Mouse (Mus musculus) heart, adult 2 months (tissue): ENCODE data around the gene Set. TPM values are rescaled to one million over a fixed set of nuclear protein-coding genes. Genes with fewer than 3 reads are reported as not detected.

Experiments
- DNase-seq, 2 experiments: peaks; one replicate each; pipeline ENCODE4 v3.0.0; 2021
- H3K27ac ChIP-seq: fragments of 200-600 bp; 2 replicates; pipeline ENCODE4 v1.8.1; 2022
- H3K27me3 ChIP-seq: fragments of 200-500 bp; 2 replicates; pipeline ENCODE4 v1.6.1; 2012; ENCODE audit warnings: mild to moderate bottlenecking, low read length, inconsistent platforms, mixed read lengths; ENCODE audit not compliant: control insufficient read depth, insufficient read depth
- H3K36me3 ChIP-seq: fragments of 200-500 bp; 2 replicates; pipeline ENCODE4 v1.6.1; 2012; ENCODE audit warnings: low read length, inconsistent platforms; ENCODE audit not compliant: control insufficient read depth, insufficient read depth
- H3K4me1 ChIP-seq: fragments of 200-500 bp; 2 replicates; pipeline ENCODE4 v1.6.1; 2011; ENCODE audit warnings: low read length; ENCODE audit not compliant: control insufficient read depth, insufficient read depth
- H3K4me3 ChIP-seq: fragments of 200-600 bp; 2 replicates; pipeline ENCODE4 v1.8.1; 2022
- H3K79me2 ChIP-seq: fragments of 200-500 bp; replicated peaks from 2 replicates; pipeline ENCODE4 v1.6.1; 2012; ENCODE audit warnings: mild to moderate bottlenecking, inconsistent platforms, low read length, moderate library complexity, mixed read lengths; ENCODE audit not compliant: control insufficient read depth, insufficient read depth
- H3K9ac ChIP-seq: fragments of 200-500 bp; 2 replicates; pipeline ENCODE4 v1.6.1; 2012; ENCODE audit warnings: low read depth, mild to moderate bottlenecking, control low read depth, inconsistent platforms, low read length, mixed read lengths
- CTCF ChIP-seq: fragments of 200-600 bp; IDR thresholded peaks from 2 replicates; pipeline ENCODE4 v1.8.1; 2022; ENCODE audit warnings: antibody characterized with exemption, mild to moderate bottlenecking, moderate library complexity
- EP300 ChIP-seq: fragments of 200-500 bp; IDR thresholded peaks from 2 replicates; pipeline ENCODE4 v1.6.1; 2011; ENCODE audit warnings: low read depth, low read length, control low read depth; ENCODE audit not compliant: insufficient read depth
- POLR2A ChIP-seq: fragments of 200-500 bp; IDR thresholded peaks from 2 replicates; pipeline ENCODE4 v1.6.1; 2011; ENCODE audit warnings: mild to moderate bottlenecking, low read depth, low read length, control low read depth; ENCODE audit not compliant: insufficient read depth
- WGBS: fragments of 180-500 bp; shearing (Covaris S2); methylation state at CpG from one replicate; pipeline ENCODE4 v1.1.7; 2018; 5-methylcytosine and 5-hydroxymethylcytosine counted together
- intact Hi-C: fragments of 180-260 bp; cut with DNase I; formaldehyde crosslinking; loops from one replicate; pipeline ENCODE4 v1.15.1; 2025
- polyA plus RNA-seq: library from polyadenylated mRNA; depleted of rRNA; stranded (reverse); fragments of >200 nt; gene quantifications from 2 replicates; pipeline ENCODE4 v1.2.3, GENCODE M21; 2012
- total RNA-seq, 2 experiments: library from RNA; stranded (reverse); gene quantifications; 2 replicates each; pipeline ENCODE4 v1.2.3; 2021

Gene Set
- total and polyA plus RNA-seq, 3 experiments = 21.9 to 96.7 (median 88.7) TPM

- H3K36me3 ChIP-seq = no peaks in the 10 kb centered on the region
- H3K27ac ChIP-seq = peak overlapping the region; percentile 91
- WGBS = 69% methylated on average over 6 of the region's 6 CpGs
- H3K9ac ChIP-seq = peak overlapping the region; percentile 3; the same call in 1 of the 2 replicates
- H3K27me3 ChIP-seq = no peaks in the 10 kb centered on the region
- TF ChIP-seq EP300 (no peak), POLR2A (no peak)
- no peaks in the 10 kb centered on the region for H3K79me2 ChIP-seq
- peaks cover 5% of the 10 kb centered on the region for H3K4me1 ChIP-seq
- intact Hi-C loops = no loop called here
- no peak overlapping the region for H3K4me3 ChIP-seq
- DNase-seq = no peak
Measured at GRCm38 (mm10) chr2:30076959-30077358, 19.8 kb downstream of the Set start.

DNA sequence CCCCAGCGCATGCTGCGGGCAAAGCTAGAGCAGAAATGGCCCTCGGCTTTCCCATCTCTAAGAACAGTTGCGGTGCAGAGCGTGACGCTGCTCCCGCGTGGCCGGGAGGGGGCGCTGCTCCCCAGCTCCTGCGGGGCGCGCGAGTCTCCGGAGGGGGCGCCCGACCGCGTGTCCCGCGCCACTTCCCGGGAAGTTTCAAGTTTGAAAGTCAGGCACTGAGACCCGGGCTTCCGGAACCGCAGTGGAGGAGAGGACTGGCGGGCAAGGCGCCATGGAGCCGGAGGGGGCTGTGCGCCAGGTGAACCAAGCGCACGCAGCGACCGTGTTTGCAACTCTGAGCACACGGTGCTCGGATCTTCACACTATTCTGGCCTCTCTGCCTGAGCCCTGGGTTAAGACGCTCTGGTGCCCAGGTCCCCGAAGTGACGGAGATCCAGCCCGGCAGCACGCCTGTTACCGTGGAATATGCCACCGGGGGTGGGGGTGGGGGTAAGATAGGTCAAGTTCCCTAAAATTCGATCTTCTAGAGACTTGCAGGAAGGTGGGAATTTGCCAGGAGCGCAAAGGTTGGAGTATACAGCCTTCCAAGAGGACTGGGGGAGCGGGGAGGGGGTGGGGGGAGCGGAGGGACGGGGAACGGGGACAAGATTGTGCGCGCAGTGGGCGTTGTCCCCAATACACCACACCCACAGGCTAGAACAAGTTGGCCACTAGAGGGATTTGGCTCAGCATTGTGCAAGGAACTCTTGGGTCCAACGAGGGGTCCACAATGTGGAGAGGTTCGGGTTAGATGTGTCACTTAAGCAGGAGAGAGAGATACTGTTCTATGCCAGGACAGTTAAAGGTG lies 20.5 kb downstream of the Set start, which contains the start of gene Pkn3:
Pkn3 (plus strand) TSS at position 183 of the 847 bp plus-strand sequence.
- no peaks in the 10 kb centered on the region for H3K27me3 ChIP-seq
- H3K27ac ChIP-seq = peak within 1 kb of the TSS; percentile 91
- no peaks in the 10 kb centered on the region for H3K79me2 ChIP-seq
- H3K9ac ChIP-seq = peak within 1 kb of the TSS; percentile 55
- peak; percentile 88 to 93 for DNase-seq
- intact Hi-C loops = loop anchor here (1.0 kb wide), 1 partner anchor 16 kb away; the partner anchor contains the start of gene Zdhhc12
- WGBS = under 1% methylated on average over 53 of the region's 53 CpGs
- peak; percentile 27; the same call in 1 of the 2 replicates for TF ChIP-seq EP300
- peak; percentile 65 for TF ChIP-seq CTCF
- TF ChIP-seq POLR2A = 0 out of 2 replicates have a peak, but pooled peaks have one; percentile 32
- peak within 1 kb of the TSS; percentile 67 for H3K4me3 ChIP-seq
- H3K36me3 ChIP-seq = no peaks in the 10 kb centered on the region
- peaks cover 5% of the 10 kb centered on the region for H3K4me1 ChIP-seq

DNA sequence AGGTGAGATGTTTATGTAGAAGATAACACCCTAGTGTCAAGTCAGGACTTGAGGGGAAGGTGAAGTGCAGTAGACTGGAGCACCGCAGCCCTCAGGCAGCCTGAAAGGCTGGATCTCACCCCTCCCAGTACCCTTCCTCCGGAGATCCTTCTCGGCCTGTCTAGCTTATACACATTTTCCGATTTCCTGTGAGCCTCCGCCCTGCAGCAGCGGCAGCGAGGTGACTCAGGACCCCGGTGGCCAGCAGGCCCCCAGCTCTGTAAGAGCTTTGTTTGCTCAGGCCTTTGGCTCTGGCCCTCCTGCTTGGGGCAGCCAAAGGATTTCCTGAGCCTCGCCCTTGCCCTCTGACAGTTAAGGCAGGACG lies 21.2 kb downstream of the Set start:
- TF ChIP-seq CTCF = no peak
- TF ChIP-seq EP300 = 0 out of 2 replicates have a peak, but pooled peaks have one; percentile 11
- 0 out of 2 replicates have a peak, but pooled peaks have one; percentile 17 for TF ChIP-seq POLR2A
- no peaks in the 10 kb centered on the region for H3K79me2 ChIP-seq
- intact Hi-C loops = loop anchor here (1.0 kb wide), 1 partner anchor 15 kb away; the partner anchor contains the start of gene Zdhhc12
- H3K4me3 ChIP-seq = peak overlapping the region; percentile 67
- peaks cover 5% of the 10 kb centered on the region for H3K4me1 ChIP-seq
- H3K9ac ChIP-seq = peak overlapping the region; percentile 28; the same call in 1 of the 2 replicates
- H3K27me3 ChIP-seq = no peaks in the 10 kb centered on the region
- peak overlapping the region; percentile 91 for H3K27ac ChIP-seq
- DNase-seq = peak; percentile 70 to 80
- H3K36me3 ChIP-seq = no peaks in the 10 kb centered on the region
- WGBS = 29% methylated on average over 10 of the region's 10 CpGs

DNA sequence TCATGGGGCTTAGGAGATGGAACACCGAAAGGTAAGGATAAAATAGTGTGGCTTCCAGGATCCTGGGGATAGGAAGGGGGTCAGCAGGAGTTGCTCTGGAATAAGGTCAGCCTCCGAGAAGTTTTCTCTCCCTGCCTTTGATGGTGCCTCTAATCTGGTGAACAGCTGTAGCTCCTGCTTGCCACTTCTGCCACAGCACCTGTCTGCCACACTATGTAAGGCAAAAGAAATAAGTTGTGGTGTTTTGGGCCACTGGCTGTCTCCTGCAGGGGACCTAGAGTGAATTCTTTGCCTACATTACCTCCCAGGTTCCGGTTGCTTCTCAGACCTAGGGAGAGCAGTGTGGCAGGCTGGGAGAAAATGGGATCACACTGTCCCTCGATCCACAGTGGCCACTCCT lies 21.6 kb downstream of the Set start:
- 62% methylated on average over 4 of the region's 4 CpGs for WGBS
- no peak for TF ChIP-seq EP300
- no peak for TF ChIP-seq CTCF
- TF ChIP-seq POLR2A = no peak
- no peak for DNase-seq
- H3K79me2 ChIP-seq = no peaks in the 10 kb centered on the region
- H3K4me3 ChIP-seq = peak overlapping the region; percentile 33
- intact Hi-C loops = loop anchor here (1.0 kb wide), 1 partner anchor 15 kb away; the partner anchor contains the start of gene Zdhhc12
- no peaks in the 10 kb centered on the region for H3K36me3 ChIP-seq
- peaks cover 5% of the 10 kb centered on the region for H3K4me1 ChIP-seq
- peak overlapping the region; percentile 58 for H3K9ac ChIP-seq
- H3K27me3 ChIP-seq = no peaks in the 10 kb centered on the region
- peak overlapping the region; percentile 91 for H3K27ac ChIP-seq

DNA sequence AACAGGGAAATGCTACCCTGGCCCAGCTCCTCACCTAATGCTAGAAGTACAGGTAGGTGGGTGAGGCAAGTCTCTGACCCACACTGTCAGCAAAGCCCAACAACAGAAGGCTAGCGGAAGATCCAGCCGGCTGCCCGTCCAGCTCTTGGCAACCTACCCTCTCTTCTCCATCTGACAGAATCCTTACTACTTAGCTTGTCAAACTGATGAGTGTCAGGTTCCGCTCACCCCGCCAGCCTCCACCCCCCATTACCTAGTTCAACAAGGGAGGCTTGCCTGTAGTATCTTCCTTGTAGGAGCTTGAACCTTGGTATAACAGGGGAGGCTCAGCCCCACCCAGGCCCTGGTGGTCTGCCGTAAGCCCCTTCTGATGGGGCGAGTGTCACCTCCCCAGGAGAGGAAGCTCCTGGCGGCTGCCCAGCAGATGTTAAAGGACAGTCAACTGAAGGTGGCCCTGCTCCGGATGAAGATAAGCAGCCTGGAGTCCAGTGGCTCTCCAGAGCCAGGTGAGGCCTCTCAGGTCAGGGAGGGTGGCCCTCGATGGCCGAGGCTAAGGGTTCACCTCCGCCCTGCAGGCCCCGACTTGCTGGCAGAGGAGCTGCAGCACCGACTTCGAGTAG lies 23.1 kb downstream of the Set start:
- TF ChIP-seq CTCF (no peak), EP300 (no peak), POLR2A (no peak)
- no peak overlapping the region for H3K9ac ChIP-seq
- no peak for DNase-seq
- H3K4me3 ChIP-seq = no peak overlapping the region
- peaks cover 5% of the 10 kb centered on the region for H3K4me1 ChIP-seq
- peak overlapping the region; percentile 20; the same call in 1 of the 2 replicates for H3K27ac ChIP-seq
- intact Hi-C loops = no loop called here
- no peaks in the 10 kb centered on the region for H3K27me3 ChIP-seq
- H3K36me3 ChIP-seq = no peaks in the 10 kb centered on the region
- no peaks in the 10 kb centered on the region for H3K79me2 ChIP-seq
- WGBS = 77% methylated on average over 15 of the region's 15 CpGs
